Mouse (Mus musculus) left cerebral cortex, adult 6 months (tissue): ENCODE data around the gene Tmem246. TPM values are rescaled to one million over a fixed set of nuclear protein-coding genes. Genes with fewer than 3 reads are reported as not detected.

Experiments used
- long read RNA-seq, 2 experiments: library from polyadenylated mRNA; unstranded; transcript quantifications; one replicate each; pipeline ENCODE4 v2.0.0; 2019 to 2020
- polyA plus RNA-seq: library from polyadenylated mRNA; unstranded; fragments of <200 nt; fragmentation: Nextera tagmentation; gene quantifications from 2 replicates; pipeline ENCODE4 v1.2.3, GENCODE M21; 2021

Tmem246 gene
- 81.5 and 105 TPM in 2 replicates for polyA plus RNA-seq
- long read RNA-seq, experiment 1, transcript Tmem246-201 (2 exons, 2,989 nt) = minor isoform, 215 of 532 reads
- long read RNA-seq, experiment 1, transcript Tmem246-202 (2 exons, 748 nt) = major isoform, 274 of 532 reads
- long read RNA-seq, experiment 1, partial matches to known transcripts = 0 of 532 reads
- long read RNA-seq, experiment 1, other reads (novel, unspliced or antisense) = 43 of 532 reads
- long read RNA-seq, experiment 2, transcript Tmem246-202 (2 exons, 748 nt) = minor isoform, 47 of 130 reads
- long read RNA-seq, experiment 2, transcript Tmem246-201 (2 exons, 2,989 nt) = major isoform, 52 of 130 reads
- long read RNA-seq, experiment 2, partial matches to known transcripts = 0 of 130 reads
- long read RNA-seq, experiment 2, other reads (novel, unspliced or antisense) = 31 of 130 reads

GRCm38 (mm10) chr4:49597183-49598100 lies at the start of gene Tmem246:
TSS of gene Tmem246 (minus strand) at chr4:49597876.

GRCm38 (mm10) chr4:49631319-49632138 lies 33.9 kb upstream of the Tmem246 start, which contains the start of gene Rnf20:
TSS of gene Rnf20 (plus strand) at chr4:49632006.

GRCm38 (mm10) chr4:49549383-49549782 lies 48.3 kb downstream of the Tmem246 start, which contains the start of gene Aldob:
TSS of gene Aldob (minus strand) at chr4:49549546.

Other genes starting within 250 kb of the Tmem246 start
- gene Acnat2, start 189.7 kb downstream of the Tmem246 start, polyA plus RNA-seq = not detected in 2 replicates
- not detected in 2 replicates for gene Acnat1, start 124.0 kb downstream of the Tmem246 start, polyA plus RNA-seq
- 0.18 TPM in 1 of 2 replicates, not detected in the other for gene Baat, start 91.3 kb downstream of the Tmem246 start, polyA plus RNA-seq
- 59.0 and 66.8 TPM in 2 replicates for gene Mrpl50, start 76.8 kb downstream of the Tmem246 start, polyA plus RNA-seq
- gene Zfp189, start 76.7 kb downstream of the Tmem246 start, polyA plus RNA-seq = 2.7 and 3.0 TPM in 2 replicates
- 0.09 TPM in 1 of 2 replicates, not detected in the other for gene Aldob, start 48.3 kb downstream of the Tmem246 start, polyA plus RNA-seq
- gene Rnf20, start 34.1 kb upstream of the Tmem246 start, polyA plus RNA-seq = 22.6 and 23.5 TPM in 2 replicates
- 0.04 TPM in 1 of 2 replicates, not detected in the other for gene Ppp3r2, start 84.1 kb upstream of the Tmem246 start, polyA plus RNA-seq
- 4.5 and 5.5 TPM in 2 replicates for gene Grin3a, start 247.9 kb upstream of the Tmem246 start, polyA plus RNA-seq